Mouse (Mus musculus) layer of hippocampus, adult 8-10 months (tissue): ENCODE results near the gene Usp17le. TPM values are rescaled to one million over a fixed set of nuclear protein-coding genes. Genes with fewer than 3 reads are reported as not detected.
"Not testable (repeated sequence)": the region's sequence is repeated elsewhere in the genome, so short reads cannot be mapped to it uniquely, and the experiment has no call there.

Experiments
- DNase-seq, 2 experiments: peaks; one replicate each; pipeline ENCODE4 v3.0.0; 2022; ENCODE audit warnings: low spot score in 2 of 2
- total RNA-seq, 4 experiments: library from RNA; stranded (reverse); gene quantifications; 2 replicates each; pipeline ENCODE4 v1.2.4; 2022

The Usp17le gene
- total RNA-seq, result not detected

- DNase-seq, result not testable (repeated sequence)
Measured at GRCm38 (mm10) chr7:104777370-104777769, at the start of gene Usp17le. Gene Usp17le (minus strand): TSS chr7:104777470.

- DNase-seq, result not testable (repeated sequence)
Measured at GRCm38 (mm10) chr7:104810335-104810734, 33.1 kb upstream of the Usp17le start.

- no peak for DNase-seq
Measured at GRCm38 (mm10) chr7:104790796-104791195, 13.5 kb upstream of the Usp17le start.

Other genes with a start within 250 kb of the Usp17le start
- not detected for gene Olfr651, start 227.3 kb downstream of the Usp17le start, total RNA-seq
- gene Olfr652, start 216.6 kb downstream of the Usp17le start, total RNA-seq, result not detected
- gene Olfr653, start 200.2 kb downstream of the Usp17le start, total RNA-seq, result not detected
- not detected for gene Olfr654, start 190.4 kb downstream of the Usp17le start, total RNA-seq
- not detected for gene Olfr655, start 175.7 kb downstream of the Usp17le start, total RNA-seq
- gene Olfr656, start 163.5 kb downstream of the Usp17le start, total RNA-seq, result not detected
- gene Olfr657, start 152.7 kb downstream of the Usp17le start, total RNA-seq, result not detected
- gene Olfr658, start 130.2 kb downstream of the Usp17le start, total RNA-seq, result not detected
- gene Olfr659, start 110.7 kb downstream of the Usp17le start, total RNA-seq, result not detected
- not detected for gene Olfr661, start 91.0 kb downstream of the Usp17le start, total RNA-seq
- gene Usp17lb, start 65.1 kb upstream of the Usp17le start, total RNA-seq, result not detected
- not detected for gene Usp17la, start 79.5 kb upstream of the Usp17le start, total RNA-seq
- not detected for gene Olfr665, start 100.6 kb upstream of the Usp17le start, total RNA-seq
- gene Olfr666, start 118.5 kb upstream of the Usp17le start, total RNA-seq, result not detected
- not detected for gene Olfr667, start 144.0 kb upstream of the Usp17le start, total RNA-seq
- not detected for gene Olfr668, start 150.6 kb upstream of the Usp17le start, total RNA-seq
- gene Olfr669, start 156.8 kb upstream of the Usp17le start, total RNA-seq, result not detected
- gene Olfr670, start 185.2 kb upstream of the Usp17le start, total RNA-seq, result not detected
- not detected for gene Olfr671, start 201.7 kb upstream of the Usp17le start, total RNA-seq
- gene Olfr672, start 224.6 kb upstream of the Usp17le start, total RNA-seq, result not detected